In the genomic region with DNA sequence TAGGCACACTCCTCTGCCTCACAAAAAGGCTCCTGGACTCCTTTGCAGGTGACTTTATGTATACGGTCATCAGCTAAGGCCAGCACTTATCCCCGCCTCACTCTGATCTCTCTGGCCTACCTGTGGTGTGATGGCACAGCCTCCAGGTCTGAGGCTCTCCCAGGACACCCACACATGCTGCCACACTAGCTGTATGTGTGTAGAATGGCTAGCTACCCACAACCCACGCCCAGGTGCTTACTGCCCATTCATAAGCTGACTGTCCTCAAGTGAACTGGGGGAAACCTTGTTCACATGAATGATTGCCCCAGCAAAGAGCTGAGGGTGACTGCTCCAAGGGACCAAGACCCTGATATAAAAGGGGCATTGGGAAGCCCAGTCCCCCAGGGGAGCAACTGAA, we compare ENCODE assay signal across 9 mouse cellular contexts. TPM values are rescaled to one million over a fixed set of nuclear protein-coding genes. Genes with fewer than 3 reads are reported as not detected.
A peak's percentile ranks its signal among the peaks of the same experiment; 100 is the strongest.
DNase-seq lines count a peak whose midpoint lies in the region; ATAC-seq and TF ChIP-seq lines count a peak whose summit lies in the region.
"Had no signal": no experiment of that assay in that cellular context is flagged by ENCODE, and none has a peak within 500 bp of the region (broad histone marks: within the 10 kb centered on the region; RNA-seq: fewer than 3 reads in every experiment).

No protein-coding gene starts in this region.

- DNase-seq in gastrocnemius, adult 2 months, result no peak
- no peak for DNase-seq in gastrocnemius, postnatal 4 days (ENCODE audit: low spot score in 2 of 2)
- no peak for DNase-seq in kidney, adult 2 months
- DNase-seq in kidney, postnatal 36 days, result no peak
- no peak for DNase-seq in testis, postnatal 14 days (ENCODE audit: low spot score)
- DNase-seq in stomach, postnatal 0 days (ENCODE audit: low spot score), result no peak
- no peak for DNase-seq in B cell, adult 2 months

- ATAC-seq in stomach, postnatal 0 days (ENCODE audit: low FRiP score, low TSS enrichment), result no peak

- H3K27ac ChIP-seq in gastrocnemius, adult 2 months, result peak overlapping the region; percentile 87
- 0 out of 2 replicates have a peak overlapping the region, but pooled peaks have one; percentile 75 for H3K27ac ChIP-seq in kidney, adult 2 months (ENCODE audit: insufficient read depth, low read depth, low read length)
- peak overlapping the region; percentile 64 for H3K27ac ChIP-seq in testis, adult 2 months (ENCODE audit: control insufficient read depth, insufficient read depth, low read depth, low read length)
- H3K27ac ChIP-seq in stomach, postnatal 0 days (replicated peaks), result peak overlapping the region; percentile 86; the same call in 1 of the 2 replicates

- WGBS in kidney, adult 2 months, result 92% methylated on average over 3 of the region's 3 CpGs
- 91% methylated on average over 3 of the region's 3 CpGs for WGBS in stomach, postnatal 0 days

- intact Hi-C loops in gastrocnemius, adult 2 months (cut with DNase I), result no loop called here

- H3K27me3 ChIP-seq in kidney, adult 2 months (replicated peaks; ENCODE audit: control insufficient read depth, insufficient read depth, low read length), result no peaks in the 10 kb centered on the region
- H3K27me3 ChIP-seq in testis, adult 2 months (ENCODE audit: control insufficient read depth, insufficient read depth, low read length), result no peaks in the 10 kb centered on the region
- H3K27me3 ChIP-seq in stomach, postnatal 0 days (ENCODE audit: control insufficient read depth, insufficient read depth, low read length), result no peaks in the 10 kb centered on the region

- H3K36me3 ChIP-seq in kidney, adult 2 months (ENCODE audit: control insufficient read depth, insufficient read depth, low read length), result no peaks in the 10 kb centered on the region; the same call in 1 of the 2 replicates
- no peaks in the 10 kb centered on the region for H3K36me3 ChIP-seq in testis, adult 2 months (ENCODE audit: control insufficient read depth, insufficient read depth, low read length)
- no peaks in the 10 kb centered on the region for H3K36me3 ChIP-seq in stomach, postnatal 0 days (ENCODE audit: control insufficient read depth, insufficient read depth, low read length)

- no peak for TF ChIP-seq CTCF in gastrocnemius, adult 2 months (IDR thresholded peaks at IDR 0.05)
- no peak for TF ChIP-seq CTCF in kidney, adult 2 months (conservative IDR thresholded peaks at IDR 0.05; ENCODE audit: insufficient read depth, insufficient read length, low read depth, low read length)
- no peak for TF ChIP-seq CTCF in testis, adult 2 months (IDR thresholded peaks at IDR 0.05; ENCODE audit: control insufficient read depth, insufficient read depth, insufficient replicate concordance, low read depth, low read length)
- no peak for TF ChIP-seq CTCF in stomach, postnatal 0 days (IDR thresholded peaks at IDR 0.05; ENCODE audit: low read depth)

- no peaks in the 10 kb centered on the region for H3K9me3 ChIP-seq in stomach, postnatal 0 days (ENCODE audit: control insufficient read depth, low read length)
- H3K9me3 ChIP-seq: G1E had no signal

- H3K4me2 ChIP-seq in stomach, postnatal 0 days (replicated peaks; ENCODE audit: low read depth), result no peak overlapping the region

- TF ChIP-seq EP300 in stomach, postnatal 0 days (optimal IDR thresholded peaks at IDR 0.05), result no peak

- no peak overlapping the region for H3K4me3 ChIP-seq in gastrocnemius, adult 2 months
- no peak overlapping the region for H3K4me3 ChIP-seq in kidney, adult 2 months (ENCODE audit: insufficient read depth, low read depth, low read length)
- H3K4me3 ChIP-seq in testis, adult 2 months (ENCODE audit: control insufficient read depth, low read depth, low read length), result no peak overlapping the region
- no peak overlapping the region for H3K4me3 ChIP-seq in stomach, postnatal 0 days (ENCODE audit: low read depth, low read length)

- H3K9ac ChIP-seq in stomach, postnatal 0 days (ENCODE audit: low read length), result no peak overlapping the region

- peaks cover 17% of the 10 kb centered on the region; the same call in 1 of the 2 replicates for H3K4me1 ChIP-seq in kidney, adult 2 months (ENCODE audit: control insufficient read depth, insufficient read depth, low read length)
- peaks cover 6% of the 10 kb centered on the region; the same call in 1 of the 2 replicates for H3K4me1 ChIP-seq in testis, adult 2 months (ENCODE audit: control insufficient read depth, insufficient read depth, low read length)
- H3K4me1 ChIP-seq in stomach, postnatal 0 days (replicated peaks; ENCODE audit: control insufficient read depth, insufficient read depth), result peaks cover 2% of the 10 kb centered on the region

- TF ChIP-seq POLR2A in kidney, adult 2 months (IDR thresholded peaks at IDR 0.05; ENCODE audit: low read depth, low read length), result no peak
- no peak for TF ChIP-seq POLR2A in testis, adult 2 months (IDR thresholded peaks at IDR 0.05; ENCODE audit: control insufficient read depth, low read depth, low read length)

RNA-seq across cellular contexts. Expression of a gene that starts 7.4 kb away (rescaled TPM):
- total RNA-seq in gastrocnemius, adult 2 months (2021), result 1 to 10 TPM; 7.8 to 8.1 TPM
- total RNA-seq in gastrocnemius, postnatal 4 days (2021), result 10 to 100 TPM in 1 of 2 experiments, 1 to 10 TPM in 1; 8.3 to 11.7 TPM
- polyA plus RNA-seq in kidney, adult 2 months (2012; rRNA removed), result 45.4 and 57.9 TPM in 2 replicates
- polyA plus RNA-seq in testis, adult 2 months (2012; rRNA removed), result 37.5 and 39.1 TPM in 2 replicates
- polyA plus RNA-seq in stomach, postnatal 0 days (2015; fragmentation: Nextera tagmentation; extraction: Ambion mirVana), result 14.2 and 16.2 TPM in 2 replicates

RNA-seq across cellular contexts. Expression of a gene that starts 35.4 kb away (rescaled TPM):
- total RNA-seq in gastrocnemius, adult 2 months (2021), result under 1 TPM; 0.82 to 0.95 TPM
- total RNA-seq in gastrocnemius, postnatal 4 days (2021), result 10 to 100 TPM; 13.3 to 14.5 TPM
- polyA plus RNA-seq in kidney, adult 2 months (2012; rRNA removed), result 76.4 and 83.5 TPM in 2 replicates
- 5.7 and 6.2 TPM in 2 replicates for polyA plus RNA-seq in testis, adult 2 months (2012; rRNA removed)
- 42.4 and 48.7 TPM in 2 replicates for polyA plus RNA-seq in stomach, postnatal 0 days (2015; fragmentation: Nextera tagmentation; extraction: Ambion mirVana)
